Mouse (Mus musculus) cerebellum, adult 9-11 months (tissue): ENCODE measurements around the gene Rcn2.

ENCODE experiments used
- DNase-seq: peaks from one replicate; pipeline ENCODE4 v3.0.0; 2022

Rcn2 gene

DNA sequence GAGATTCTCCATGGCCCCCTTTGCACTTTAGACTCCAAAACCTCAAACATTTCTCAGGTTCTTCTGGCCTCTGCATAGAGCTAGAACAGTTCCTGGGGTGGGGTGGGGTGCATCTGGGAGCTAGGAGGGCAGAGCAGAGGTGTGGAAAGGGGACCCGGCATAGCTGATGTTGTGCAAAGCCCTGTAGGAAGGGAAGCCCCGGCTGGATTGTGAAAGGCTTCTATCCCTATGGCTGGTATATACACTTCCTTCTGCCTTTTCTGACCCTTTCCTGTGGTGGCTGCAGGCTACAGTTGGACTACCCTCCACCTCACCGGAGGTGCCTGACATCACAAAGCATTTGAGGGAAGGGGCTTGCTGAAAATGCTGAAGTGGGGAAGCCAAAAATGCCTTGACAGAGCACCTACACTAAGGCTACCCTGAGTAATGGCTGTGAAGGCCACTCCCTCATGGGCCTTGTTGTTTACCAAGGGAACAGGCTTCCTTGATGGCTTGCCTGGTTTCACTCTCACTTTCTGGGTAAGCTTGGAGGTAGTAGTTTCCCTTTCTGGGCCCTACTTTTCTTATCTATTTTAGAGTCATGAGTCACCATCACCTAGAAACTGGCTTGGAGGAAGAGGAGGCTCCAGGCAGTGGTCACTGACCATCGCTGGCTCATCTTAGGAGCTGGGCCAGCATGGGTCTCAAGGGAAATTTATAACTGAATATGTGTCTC lies 56.1 kb downstream of the Rcn2 start:
- no peak for DNase-seq

DNA sequence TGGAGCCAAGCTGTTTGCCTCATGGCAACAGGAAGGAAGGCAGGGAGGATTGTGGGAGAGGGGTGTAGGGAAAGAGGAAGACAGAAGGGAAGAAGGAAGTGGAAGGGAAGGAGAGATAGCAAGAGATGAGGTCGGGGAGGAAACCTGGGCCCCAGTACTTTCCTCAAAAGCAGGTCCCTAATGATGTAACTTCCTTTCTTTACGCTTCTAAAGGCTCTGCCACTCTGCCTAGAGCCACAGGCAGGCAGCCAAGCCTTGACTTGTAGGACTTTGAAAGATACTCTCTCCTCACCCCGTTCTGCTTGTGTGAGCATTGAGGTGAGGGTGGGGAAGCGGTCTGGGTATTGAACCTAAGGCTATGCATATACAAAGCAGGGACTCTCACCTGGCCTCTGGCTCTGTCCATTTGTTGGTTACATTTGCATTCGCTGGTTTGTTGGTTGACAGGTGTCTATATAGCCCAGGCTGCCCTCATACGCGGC lies 58.4 kb downstream of the Rcn2 start:
- no peak for DNase-seq

DNA sequence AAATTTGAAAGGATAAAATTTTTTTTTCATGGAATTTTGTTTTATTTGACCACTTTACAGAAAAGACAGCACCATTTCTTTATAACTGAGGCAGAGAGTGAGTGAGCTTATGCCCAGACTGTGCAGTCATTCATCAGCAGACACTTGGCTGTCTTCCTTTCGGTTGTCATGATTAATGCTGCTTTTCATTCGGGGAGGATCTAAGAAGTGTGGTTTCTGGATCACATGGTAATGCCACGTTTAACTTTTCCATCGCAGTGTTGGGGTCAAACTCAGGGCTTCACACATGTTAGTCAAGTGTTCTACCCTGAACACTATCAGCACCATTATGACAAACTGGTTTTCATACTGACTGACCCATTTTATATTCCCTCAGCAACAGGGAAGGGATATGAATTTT lies 59.4 kb downstream of the Rcn2 start:
- DNase-seq, result no peak

DNA sequence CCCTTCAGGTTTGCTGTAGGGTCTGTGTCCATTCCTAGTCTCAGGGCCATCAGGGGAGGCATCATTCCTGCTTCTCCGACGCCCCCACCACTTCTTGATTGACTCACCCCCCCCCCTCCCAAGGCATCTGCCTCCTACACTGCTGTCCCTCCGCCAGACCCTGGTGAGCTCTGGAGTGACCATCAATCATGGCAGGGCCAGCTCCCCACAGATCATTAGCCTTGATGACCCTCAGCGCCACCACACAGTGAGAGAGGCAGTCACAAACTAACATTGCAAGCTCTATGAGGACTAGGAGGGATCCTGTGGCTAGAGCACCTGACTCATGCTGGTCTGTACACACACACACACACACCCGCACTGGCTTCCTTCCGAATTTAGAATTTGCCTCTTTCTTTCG lies 63.3 kb downstream of the Rcn2 start:
- no peak for DNase-seq

DNA sequence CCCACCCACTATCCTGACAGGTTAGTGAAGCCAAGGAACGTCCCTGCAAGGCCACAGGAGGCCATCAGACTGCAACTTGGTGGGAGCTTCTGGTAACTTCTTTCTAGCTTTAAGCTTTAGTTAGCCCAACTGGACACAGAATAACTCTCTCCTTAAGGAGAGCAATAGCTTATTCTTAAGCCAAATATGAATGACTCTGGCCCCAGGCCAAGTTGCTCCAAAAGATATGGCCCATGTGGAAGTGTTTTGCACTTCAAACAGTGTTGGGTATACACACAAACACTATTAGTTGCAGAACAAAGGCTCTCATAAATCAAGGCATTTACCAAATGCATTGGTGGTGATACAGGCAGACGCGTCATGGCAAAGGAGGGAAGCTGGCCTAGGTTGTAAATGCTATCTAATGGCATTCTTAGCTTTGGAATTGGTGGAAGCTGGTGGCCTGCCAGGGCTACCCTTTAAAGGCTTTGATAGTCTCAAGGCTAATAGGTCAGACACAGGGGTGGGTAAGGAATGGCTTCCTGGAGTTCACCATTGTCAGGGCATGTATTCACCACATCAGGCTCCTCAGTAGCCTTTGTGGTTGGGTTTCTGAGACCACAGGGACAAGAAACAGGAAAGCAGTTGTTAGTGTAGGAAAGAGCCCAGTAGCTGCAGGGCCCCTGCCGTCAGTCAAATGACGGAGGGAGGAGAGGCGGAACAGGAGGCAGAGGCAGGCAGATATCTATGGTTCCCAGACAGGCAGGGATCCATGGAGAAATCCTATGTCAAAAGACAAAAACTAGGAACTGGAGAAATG lies 64.8 kb downstream of the Rcn2 start:
- no peak for DNase-seq

DNA sequence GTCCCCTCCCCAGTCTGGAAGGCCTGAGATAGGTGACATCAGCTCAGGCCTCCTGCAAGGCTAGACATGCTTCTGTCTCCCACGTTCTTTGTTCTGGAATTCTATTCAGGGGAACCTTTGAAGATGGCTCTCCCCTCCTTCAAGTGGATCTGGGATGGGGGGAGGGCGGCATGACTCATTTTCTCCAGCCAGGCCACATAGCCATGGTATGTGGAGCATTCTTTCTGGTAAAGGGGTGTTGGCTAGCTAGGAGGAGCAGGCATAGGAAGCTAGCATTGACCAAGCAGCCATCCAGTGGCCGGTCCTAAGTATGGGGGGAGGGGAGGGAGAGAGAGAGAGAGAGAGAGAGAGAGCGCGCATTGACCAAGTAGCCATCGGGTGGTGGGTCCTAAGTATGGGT lies 65.9 kb downstream of the Rcn2 start:
- no peak for DNase-seq

DNA sequence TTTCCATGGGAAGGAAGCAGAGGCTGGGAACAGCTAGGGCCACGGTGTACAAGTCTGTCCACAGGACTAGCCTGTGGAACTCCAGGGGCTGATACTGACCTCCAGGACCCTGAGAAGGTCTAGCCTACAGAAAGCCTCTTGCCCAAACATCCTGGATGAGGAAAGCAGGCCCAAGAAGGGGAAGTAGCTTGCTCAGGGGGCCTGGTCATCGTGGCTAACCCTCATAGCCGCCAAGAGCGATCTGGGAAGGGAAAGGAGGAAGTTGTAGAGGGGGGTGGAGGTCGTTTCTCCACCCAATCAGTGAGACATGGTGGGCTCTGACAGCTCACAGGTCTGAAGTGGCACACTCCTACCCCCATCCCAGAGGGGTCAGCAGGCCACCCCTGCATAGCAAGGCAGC lies 66.5 kb downstream of the Rcn2 start:
- DNase-seq, result no peak
